Mouse (Mus musculus) thymus, adult 2 months (tissue): ENCODE data around the gene Wdr41.

Source experiments
- CTCF ChIP-seq: fragments of 200-500 bp; IDR thresholded peaks from 2 replicates; pipeline ENCODE4 v1.5.1; 2012; ENCODE audit warnings: mild to moderate bottlenecking, control low read depth, low read length, moderate library complexity, borderline replicate concordance; ENCODE audit not compliant: control insufficient read depth, poor library complexity, insufficient read depth; ENCODE audit errors: extremely low read depth
- POLR2A ChIP-seq: fragments of 200-500 bp; IDR thresholded peaks from 2 replicates; pipeline ENCODE4 v1.6.1; 2012; ENCODE audit warnings: mild to moderate bottlenecking, low read length, control low read depth, moderate library complexity; ENCODE audit not compliant: control insufficient read depth, poor library complexity, insufficient read depth; ENCODE audit errors: extremely low read depth

DNA sequence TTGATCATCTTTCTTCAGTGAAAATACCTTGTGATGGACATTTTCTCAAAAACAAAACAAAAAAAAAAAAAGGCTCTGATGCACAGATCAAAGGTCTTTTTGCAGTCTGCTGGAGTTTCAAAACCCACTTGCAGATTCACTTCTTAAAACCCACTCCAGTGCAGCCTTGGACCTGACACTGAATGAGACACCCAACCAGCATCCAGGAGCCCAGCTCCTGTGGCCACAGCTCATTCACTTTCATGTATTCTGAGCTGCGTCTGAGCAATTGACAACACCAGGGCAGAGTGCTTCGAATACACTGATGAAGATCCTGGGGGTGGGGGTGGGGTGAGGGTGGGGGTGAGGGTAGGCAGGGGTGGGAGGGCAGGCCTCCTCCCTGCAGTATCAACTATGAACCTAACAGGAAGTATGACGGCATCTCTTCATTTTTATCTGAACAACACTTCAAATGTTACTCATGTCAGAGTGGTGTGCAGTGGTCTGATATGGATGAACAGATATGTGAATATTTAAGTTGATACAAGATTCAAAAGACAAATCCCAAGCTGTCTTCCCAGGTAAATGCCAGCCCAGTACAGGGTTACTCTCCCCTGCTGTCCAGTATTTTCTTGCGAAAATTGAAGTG, 87.4 kb downstream of the Wdr41 start:
- TF ChIP-seq POLR2A = no peak
- TF ChIP-seq CTCF = no peak
